Mouse (Mus musculus) heart, postnatal 0 days (tissue): Measurements from ENCODE around the gene Scamp3. TPM values are rescaled to one million over a fixed set of nuclear protein-coding genes. Genes with fewer than 3 reads are reported as not detected.

Experiments
- ATAC-seq: fragments of 200-750 bp; cut with Nextera tagmentation; 2 replicates; pipeline ENCODE4 v1.8.0; 2017; ENCODE audit warnings: low read depth, moderate number of reproducible peaks, moderate library complexity; ENCODE audit not compliant: insufficient read depth
- DNase-seq: peaks from one replicate; pipeline ENCODE4 v3.0.0-alpha.2; 2016; ENCODE audit warnings: low spot score
- H3K27ac ChIP-seq: fragments of 300-500 bp; sonication (generic); 2 replicates; pipeline ENCODE4 v1.5.1; 2014; ENCODE audit warnings: low read depth, mild to moderate bottlenecking
- H3K27me3 ChIP-seq: fragments of 300-500 bp; sonication (generic); 2 replicates; pipeline ENCODE4 v1.6.1; 2014; ENCODE audit warnings: low read length, mixed read lengths; ENCODE audit not compliant: control insufficient read depth, insufficient read depth
- H3K36me3 ChIP-seq: fragments of 300-500 bp; sonication (generic); replicated peaks from 2 replicates; pipeline ENCODE4 v1.6.1; 2014; ENCODE audit warnings: low read length, mixed read lengths; ENCODE audit not compliant: control insufficient read depth, insufficient read depth
- H3K4me1 ChIP-seq: fragments of 300-500 bp; sonication (generic); 2 replicates; pipeline ENCODE4 v1.6.1; 2014; ENCODE audit warnings: antibody characterized with exemption; ENCODE audit not compliant: control insufficient read depth, insufficient read depth
- H3K4me2 ChIP-seq: fragments of 300-500 bp; sonication (generic); 2 replicates; pipeline ENCODE4 v1.6.1; 2014; ENCODE audit warnings: low read depth, mild to moderate bottlenecking, low read length, moderate library complexity
- H3K4me3 ChIP-seq: fragments of 300-500 bp; sonication (generic); 2 replicates; pipeline ENCODE4 v1.5.1; 2014; ENCODE audit warnings: low read depth, low read length
- H3K9ac ChIP-seq: fragments of 300-500 bp; sonication (generic); replicated peaks from 2 replicates; pipeline ENCODE4 v1.6.1; 2014; ENCODE audit warnings: low read depth, low read length, mixed read lengths
- H3K9me3 ChIP-seq: fragments of 300-500 bp; sonication (generic); replicated peaks from 2 replicates; pipeline ENCODE4 v1.6.1; 2016; ENCODE audit warnings: low read length; ENCODE audit not compliant: control insufficient read depth
- CTCF ChIP-seq: IDR thresholded peaks from 2 replicates; pipeline ENCODE4 v1.5.1; 2016; ENCODE audit warnings: antibody characterized with exemption, control low read depth, low read depth
- EP300 ChIP-seq: IDR thresholded peaks from 2 replicates; pipeline ENCODE4 v1.6.1; 2016; ENCODE audit warnings: antibody characterized with exemption, low read depth
- WGBS: fragments of 180-500 bp; shearing (Covaris S2); extraction: QIAGEN DNeasy Blood & Tissue Kit; methylation state at CpG from one replicate; pipeline ENCODE4 v1.1.7; 2014; 5-methylcytosine and 5-hydroxymethylcytosine counted together
- microRNA counts: library from miRNA; unstranded; fragments of <30 nt; microRNA quantifications from one replicate; lab custom pipeline; 2015
- microRNA-seq: library from miRNA; unstranded; fragments of <30 nt; microRNA quantifications from one replicate; pipeline ENCODE4, GENCODE M21; 2016
- polyA plus RNA-seq: library from polyadenylated mRNA; unstranded; fragments of >200 nt; fragmentation: Nextera tagmentation; extraction: Ambion mirVana; gene quantifications from 2 replicates; pipeline ENCODE4 v1.2.1, GENCODE M21; 2015
- total RNA-seq: library from RNA; depleted of rRNA; stranded (reverse); fragments of >200 nt; gene quantifications from 2 replicates; pipeline ENCODE4 v1.2.3, GENCODE M21; 2014; ENCODE audit warnings: low replicate concordance; rRNA removed

The Scamp3 gene
- total and polyA plus RNA-seq, 2 experiments from 2014 or later: 60.7 to 65.9 TPM

DNA sequence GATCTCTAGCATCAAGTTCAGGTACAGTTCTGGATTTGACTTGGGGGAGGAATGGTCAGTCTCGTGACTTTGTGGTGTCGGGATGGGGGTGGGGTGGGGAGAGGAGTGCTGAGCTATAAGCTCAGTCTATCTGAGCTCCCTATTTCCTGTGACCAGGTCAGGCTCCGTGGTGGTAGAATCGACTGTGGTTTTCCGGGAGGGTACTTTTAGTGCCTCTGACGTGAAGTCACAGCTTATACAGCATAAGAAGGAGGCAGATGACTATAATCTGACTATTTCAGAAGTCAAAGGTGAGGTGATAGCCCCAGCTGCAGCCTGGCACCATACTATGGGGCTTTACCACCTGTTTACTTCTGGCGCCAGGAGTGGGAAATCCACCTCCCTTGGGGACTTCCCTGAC is 54.1 kb downstream of the Scamp3 start:
- Histone ChIP-seq H3K4me1 (peaks cover 23% of the 10 kb centered on the region), H3K36me3 (no peaks in the 10 kb centered on the region), H3K27me3 (peaks cover 11% of the 10 kb centered on the region; the same call in 1 of the 2 replicates), H3K9ac (no peak overlapping the region), H3K9me3 (no peaks in the 10 kb centered on the region), H3K4me3 (no peak overlapping the region), H3K27ac (no peak overlapping the region), H3K4me2 (no peak overlapping the region)
- DNase-seq: no peak
- WGBS: 47% methylated on average over 7 of the region's 7 CpGs
- TF ChIP-seq EP300 (no peak), CTCF (no peak)
- ATAC-seq: no peak

DNA sequence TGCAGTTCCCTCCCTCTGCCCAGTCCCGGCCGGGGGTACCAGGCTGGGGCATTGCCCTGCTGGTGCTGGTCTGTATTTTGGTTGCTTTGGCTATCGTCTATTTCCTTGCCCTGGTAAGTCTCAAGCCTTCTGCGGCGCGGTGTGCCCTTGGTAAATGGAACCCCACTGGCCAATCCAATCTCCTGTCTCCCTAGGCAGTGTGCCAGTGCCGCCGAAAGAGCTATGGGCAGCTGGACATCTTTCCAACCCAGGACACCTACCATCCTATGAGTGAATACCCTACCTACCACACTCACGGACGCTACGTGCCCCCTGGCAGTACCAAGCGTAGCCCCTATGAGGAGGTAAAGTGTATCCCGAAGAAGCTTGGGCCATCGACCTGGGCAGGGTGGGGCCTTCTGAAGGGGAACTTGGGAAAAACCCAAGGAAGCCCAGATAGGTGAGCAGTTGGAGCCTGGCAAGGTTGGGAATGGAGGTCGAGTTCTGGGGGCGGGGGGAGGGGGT is 54.6 kb downstream of the Scamp3 start:
- TF ChIP-seq CTCF: no peak
- no peak for TF ChIP-seq EP300
- H3K27me3 ChIP-seq: 0 out of 2 replicates have a peak, but pooled peaks cover 9% of the 10 kb centered on the region
- no peak overlapping the region for H3K4me2 ChIP-seq
- WGBS: 68% methylated on average over 16 of the region's 16 CpGs
- ATAC-seq (no peak), DNase-seq (no peak)
- H3K27ac ChIP-seq: no peak overlapping the region
- H3K4me1 ChIP-seq: peaks cover 21% of the 10 kb centered on the region
- H3K9ac ChIP-seq: no peak overlapping the region
- no peaks in the 10 kb centered on the region for H3K36me3 ChIP-seq
- H3K9me3 ChIP-seq: no peaks in the 10 kb centered on the region
- no peak overlapping the region for H3K4me3 ChIP-seq

MicroRNA genes within 50 kb of the gene (microRNA counts, 519-probe panel; counts per million panel counts)
- microRNA mmu-miR-92b (lab: Ali Mortazavi, UCI): not detected

Small RNA genes lying within 50 kb of the gene (microRNA-seq; reads per million reads assigned to microRNA genes)
- gene Mir92b: 12.0 reads per million, percentile 32 among the genes with 10 or more reads in this experiment

Other genes starting within 250 kb of the Scamp3 start
- gene Ash1l, start 226.9 kb upstream of the Scamp3 start, total RNA-seq: 17.1 and 17.6 TPM in 2 replicates
- 9.7 and 10.1 TPM in 2 replicates for gene Ash1l, start 226.9 kb upstream of the Scamp3 start, polyA plus RNA-seq
- 79.5 and 98.6 TPM in 2 replicates for gene Dap3, start 226.3 kb upstream of the Scamp3 start, total RNA-seq
- gene Dap3, start 226.3 kb upstream of the Scamp3 start, polyA plus RNA-seq: 152 and 155 TPM in 2 replicates
- 8.7 and 9.8 TPM in 2 replicates for gene Rusc1, start 84.2 kb upstream of the Scamp3 start, total RNA-seq
- 8.5 and 8.6 TPM in 2 replicates for gene Rusc1, start 84.2 kb upstream of the Scamp3 start, polyA plus RNA-seq
- gene Gm43738, start 76.4 kb upstream of the Scamp3 start, total RNA-seq: not detected in 2 replicates
- not detected in 2 replicates for gene Gm43738, start 76.4 kb upstream of the Scamp3 start, polyA plus RNA-seq
- gene Fdps, start 75.5 kb upstream of the Scamp3 start, total RNA-seq: 111 and 131 TPM in 2 replicates
- gene Fdps, start 75.5 kb upstream of the Scamp3 start, polyA plus RNA-seq: 72.8 and 81.1 TPM in 2 replicates
- gene Pklr, start 41.3 kb upstream of the Scamp3 start, total RNA-seq: not detected in 2 replicates
- gene Pklr, start 41.3 kb upstream of the Scamp3 start, polyA plus RNA-seq: 0.04 TPM in 1 of 2 replicates, not detected in the other
- gene Hcn3, start 17.3 kb upstream of the Scamp3 start, total RNA-seq: 1.1 TPM in 1 of 2 replicates, not detected in the other
- 0.15 and 0.32 TPM in 2 replicates for gene Hcn3, start 17.3 kb upstream of the Scamp3 start, polyA plus RNA-seq
- 22.7 and 24.7 TPM in 2 replicates for gene Clk2, start 12.7 kb upstream of the Scamp3 start, total RNA-seq
- 8.2 and 8.5 TPM in 2 replicates for gene Clk2, start 12.7 kb upstream of the Scamp3 start, polyA plus RNA-seq
- 2.1 and 2.2 TPM in 2 replicates for gene Fam189b, start 5.7 kb downstream of the Scamp3 start, total RNA-seq
- gene Fam189b, start 5.7 kb downstream of the Scamp3 start, polyA plus RNA-seq: 5.6 and 5.7 TPM in 2 replicates
- 36.2 and 36.4 TPM in 2 replicates for gene Gba, start 25.5 kb downstream of the Scamp3 start, total RNA-seq
- 20.1 and 20.8 TPM in 2 replicates for gene Gba, start 25.5 kb downstream of the Scamp3 start, polyA plus RNA-seq
- 21.4 and 26.4 TPM in 2 replicates for gene Thbs3, start 37.7 kb downstream of the Scamp3 start, total RNA-seq
- gene Thbs3, start 37.7 kb downstream of the Scamp3 start, polyA plus RNA-seq: 16.4 and 17.4 TPM in 2 replicates
- 101 and 247 TPM in 2 replicates for gene Mtx1, start 49.6 kb downstream of the Scamp3 start, total RNA-seq
- 96.7 and 99.3 TPM in 2 replicates for gene Mtx1, start 49.6 kb downstream of the Scamp3 start, polyA plus RNA-seq
- gene Muc1, start 51.6 kb downstream of the Scamp3 start, total RNA-seq: 9.3 TPM in 1 of 2 replicates, not detected in the other
- 0.20 and 0.69 TPM in 2 replicates for gene Muc1, start 51.6 kb downstream of the Scamp3 start, polyA plus RNA-seq
- 41.8 and 76.1 TPM in 2 replicates for gene Krtcap2, start 68.5 kb downstream of the Scamp3 start, total RNA-seq
- 192 and 216 TPM in 2 replicates for gene Krtcap2, start 68.5 kb downstream of the Scamp3 start, polyA plus RNA-seq
- gene Trim46, start 68.8 kb downstream of the Scamp3 start, total RNA-seq: 0.08 and 0.62 TPM in 2 replicates
- gene Trim46, start 68.8 kb downstream of the Scamp3 start, polyA plus RNA-seq: 0.44 and 0.45 TPM in 2 replicates
- gene Dpm3, start 81.9 kb downstream of the Scamp3 start, total RNA-seq: 271 and 450 TPM in 2 replicates
- gene Dpm3, start 81.9 kb downstream of the Scamp3 start, polyA plus RNA-seq: 80.3 and 85.9 TPM in 2 replicates
- 33.7 and 54.2 TPM in 2 replicates for gene Slc50a1, start 93.1 kb downstream of the Scamp3 start, total RNA-seq
- 50.7 and 52.0 TPM in 2 replicates for gene Slc50a1, start 93.1 kb downstream of the Scamp3 start, polyA plus RNA-seq
- 43.1 and 46.2 TPM in 2 replicates for gene Efna1, start 103.7 kb downstream of the Scamp3 start, total RNA-seq
- 37.2 and 38.4 TPM in 2 replicates for gene Efna1, start 103.7 kb downstream of the Scamp3 start, polyA plus RNA-seq
- not detected in 2 replicates for gene Efna3, start 145.5 kb downstream of the Scamp3 start, total RNA-seq
- 0.12 and 0.44 TPM in 2 replicates for gene Efna3, start 145.5 kb downstream of the Scamp3 start, polyA plus RNA-seq
- 2.7 and 7.2 TPM in 2 replicates for gene Efna4, start 160.6 kb downstream of the Scamp3 start, total RNA-seq
- 2.6 and 3.5 TPM in 2 replicates for gene Efna4, start 160.6 kb downstream of the Scamp3 start, polyA plus RNA-seq
- gene Adam15, start 172.5 kb downstream of the Scamp3 start, total RNA-seq: 99.0 and 115 TPM in 2 replicates
- 72.3 and 82.2 TPM in 2 replicates for gene Adam15, start 172.5 kb downstream of the Scamp3 start, polyA plus RNA-seq
- 0.39 TPM in 1 of 2 replicates, not detected in the other for gene Dcst2, start 184.5 kb downstream of the Scamp3 start, total RNA-seq
- 0.07 TPM in 1 of 2 replicates, not detected in the other for gene Dcst2, start 184.5 kb downstream of the Scamp3 start, polyA plus RNA-seq
- 0.50 TPM in 1 of 2 replicates, not detected in the other for gene Dcst1, start 187.8 kb downstream of the Scamp3 start, total RNA-seq
- 0.10 and 0.29 TPM in 2 replicates for gene Dcst1, start 187.8 kb downstream of the Scamp3 start, polyA plus RNA-seq
- gene Zbtb7b, start 217.3 kb downstream of the Scamp3 start, total RNA-seq: 13.8 and 18.4 TPM in 2 replicates
- gene Zbtb7b, start 217.3 kb downstream of the Scamp3 start, polyA plus RNA-seq: 2.4 and 2.6 TPM in 2 replicates
- gene Lenep, start 225.3 kb downstream of the Scamp3 start, total RNA-seq: not detected in 2 replicates
- not detected in 2 replicates for gene Lenep, start 225.3 kb downstream of the Scamp3 start, polyA plus RNA-seq
- gene Flad1, start 234.4 kb downstream of the Scamp3 start, total RNA-seq: 50.9 and 79.3 TPM in 2 replicates
- 46.6 and 50.8 TPM in 2 replicates for gene Flad1, start 234.4 kb downstream of the Scamp3 start, polyA plus RNA-seq
- gene Cks1b, start 240.9 kb downstream of the Scamp3 start, total RNA-seq: 83.7 and 100 TPM in 2 replicates
- 127 and 129 TPM in 2 replicates for gene Cks1b, start 240.9 kb downstream of the Scamp3 start, polyA plus RNA-seq
- 82.1 and 125 TPM in 2 replicates for gene Shc1, start 241.0 kb downstream of the Scamp3 start, total RNA-seq
- 35.0 and 35.8 TPM in 2 replicates for gene Shc1, start 241.0 kb downstream of the Scamp3 start, polyA plus RNA-seq